Mouse (Mus musculus) MN1 (cell line): Measurements from ENCODE around the gene Anapc1.

ENCODE experiments used
- DNase-seq: peaks from one replicate; pipeline ENCODE4 v3.0.0-alpha.2; 2016; ENCODE audit warnings: low spot score

Gene Anapc1

DNA sequence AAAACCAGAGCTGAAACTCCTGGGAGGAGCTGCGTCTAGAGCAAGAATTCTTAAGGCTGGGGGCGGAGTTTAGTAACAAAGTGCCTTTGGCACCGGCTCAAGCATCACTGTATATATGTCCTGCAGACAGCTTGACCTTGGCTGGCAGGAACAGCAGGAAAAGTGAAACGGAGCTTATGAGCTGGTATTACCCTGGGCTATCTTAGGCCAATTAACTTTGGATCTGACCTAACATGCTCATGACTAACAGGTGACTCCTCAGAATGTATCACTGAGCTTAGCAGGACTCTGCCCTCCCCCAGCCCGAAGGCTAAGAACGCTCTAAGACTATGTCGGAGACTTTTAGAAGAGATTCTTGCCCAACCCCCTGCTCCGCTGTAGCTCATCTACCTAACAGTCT lies 121.3 kb downstream of the Anapc1 start:
- DNase-seq, result no peak

GRCm38 (mm10) chr2:128564195-128564594 lies 123.0 kb downstream of the Anapc1 start:
- no peak for DNase-seq
